Mouse (Mus musculus) gastrocnemius, adult 8-10 months (tissue): ENCODE data around the gene Smc1b. TPM values are rescaled to one million over a fixed set of nuclear protein-coding genes. Genes with fewer than 3 reads are reported as not detected.
"Not testable (repeated sequence)": the region's sequence is repeated elsewhere in the genome, so short reads cannot be mapped to it uniquely, and the experiment has no call there.

Experiments used
- DNase-seq, 2 experiments: peaks; one replicate each; pipeline ENCODE4 v3.0.0; 2022; ENCODE audit warnings: low spot score in 2 of 2
- total RNA-seq, 4 experiments: library from RNA; stranded (reverse); gene quantifications; 2 replicates each; pipeline ENCODE4 v1.2.4; 2022

The Smc1b gene
- total RNA-seq, 4 experiments from 2014 or later: not detected

- no peak for DNase-seq
Observed at GRCm38 (mm10) chr15:85141290-85141689, 9.5 kb upstream of the Smc1b start.

DNA sequence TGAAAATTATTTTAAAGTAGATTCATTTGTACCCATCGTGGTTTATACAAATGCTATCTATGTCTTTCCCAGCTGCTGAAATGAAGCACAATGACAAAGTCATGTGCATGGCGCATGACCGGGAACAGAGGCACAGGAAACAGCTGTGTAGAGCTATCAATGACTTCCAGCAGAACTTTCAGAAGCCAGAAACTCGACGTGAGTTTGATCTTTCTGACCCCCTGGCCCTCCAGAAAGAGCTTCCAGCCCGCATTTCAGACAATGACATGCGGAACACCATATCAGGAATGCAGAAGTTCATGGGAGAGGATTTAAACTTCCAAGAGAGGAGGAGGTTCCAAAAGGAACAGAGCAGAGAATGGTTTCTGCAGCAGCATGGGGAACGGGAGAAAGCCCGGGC, 3.4 kb upstream of the Smc1b start:
- no peak for DNase-seq

DNA sequence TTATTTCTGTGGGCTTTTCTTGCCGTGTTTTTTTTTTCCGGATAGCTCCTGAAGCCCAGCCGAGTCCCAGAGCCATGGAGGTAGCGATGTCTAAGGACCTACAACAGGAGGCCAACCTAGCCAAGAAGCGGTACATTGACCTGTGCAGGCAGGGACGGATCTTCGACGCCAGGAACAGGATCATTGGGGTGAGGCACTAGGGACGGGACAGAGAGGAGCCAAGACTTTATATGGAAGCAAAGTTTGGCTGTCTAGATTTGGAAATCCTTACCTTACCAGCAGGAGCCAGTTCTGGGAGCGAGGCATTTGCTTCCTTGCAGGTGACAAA, 393 bp upstream of the Smc1b start:
- no peak for DNase-seq

DNA sequence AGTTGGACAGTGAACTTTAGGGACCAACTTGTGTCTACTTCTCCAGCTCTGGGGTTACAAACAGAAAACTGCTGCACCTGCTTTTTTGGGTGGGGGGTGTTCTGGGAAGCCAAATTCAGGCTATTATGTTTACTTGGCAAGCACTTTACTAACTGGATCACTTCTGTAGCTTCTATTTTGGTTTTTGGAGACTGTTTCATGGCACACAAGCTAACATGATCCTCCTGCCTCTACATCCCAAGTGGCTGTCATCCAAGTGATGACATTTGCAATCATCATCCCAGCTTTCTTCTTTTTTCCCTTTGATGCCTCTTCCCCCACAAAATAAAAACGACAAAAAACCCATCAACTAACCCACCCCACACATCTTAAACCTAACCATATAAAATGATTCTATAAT, 46.1 kb downstream of the Smc1b start:
- no peak for DNase-seq

GRCm38 (mm10) chr15:85072651-85073050, 59.1 kb downstream of the Smc1b start:
- no peak for DNase-seq

- no peak for DNase-seq
Observed at GRCm38 (mm10) chr15:85070561-85070960, 61.2 kb downstream of the Smc1b start.

DNA sequence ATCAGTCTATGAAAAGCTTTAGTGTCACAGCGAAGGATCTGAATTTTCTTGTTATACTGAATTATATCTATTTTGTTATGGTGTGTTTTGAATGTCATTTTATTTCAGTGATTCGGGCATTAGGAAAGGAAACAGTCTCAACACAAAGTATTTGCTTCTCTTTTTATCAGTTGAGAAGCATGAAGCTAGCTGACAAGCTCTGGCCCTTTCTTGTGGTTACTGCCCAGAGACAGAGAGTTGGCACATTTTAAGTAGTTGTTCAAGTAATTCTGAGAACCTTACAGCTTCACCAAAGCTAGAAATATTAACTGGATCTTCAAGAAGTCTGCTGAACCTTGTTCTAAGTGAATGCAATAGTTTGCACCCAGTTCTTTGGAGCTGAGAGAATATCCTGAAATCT, 68.3 kb downstream of the Smc1b start:
- no peak for DNase-seq

- no peak for DNase-seq
Observed at GRCm38 (mm10) chr15:85055186-85055585, 76.6 kb downstream of the Smc1b start.

DNA sequence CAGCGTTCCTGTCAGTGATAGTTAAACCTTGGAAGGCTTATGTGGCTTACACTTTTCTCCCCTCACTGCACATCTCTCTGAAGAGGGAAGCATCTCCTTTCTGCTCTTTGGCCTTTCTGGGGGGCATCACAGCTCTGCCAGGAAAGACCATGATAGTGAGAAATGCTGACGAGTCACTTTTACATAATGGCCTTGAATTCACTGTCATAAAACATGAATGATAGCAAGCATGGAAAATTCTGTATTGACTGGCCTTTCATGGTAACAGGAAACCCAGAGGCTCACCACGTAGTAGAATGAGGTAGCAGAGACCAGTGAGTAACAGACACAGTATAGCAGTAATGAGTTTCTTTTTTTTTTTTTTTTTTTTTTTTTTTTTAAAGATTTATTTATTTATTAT, 77.7 kb downstream of the Smc1b start:
- no peak for DNase-seq

DNA sequence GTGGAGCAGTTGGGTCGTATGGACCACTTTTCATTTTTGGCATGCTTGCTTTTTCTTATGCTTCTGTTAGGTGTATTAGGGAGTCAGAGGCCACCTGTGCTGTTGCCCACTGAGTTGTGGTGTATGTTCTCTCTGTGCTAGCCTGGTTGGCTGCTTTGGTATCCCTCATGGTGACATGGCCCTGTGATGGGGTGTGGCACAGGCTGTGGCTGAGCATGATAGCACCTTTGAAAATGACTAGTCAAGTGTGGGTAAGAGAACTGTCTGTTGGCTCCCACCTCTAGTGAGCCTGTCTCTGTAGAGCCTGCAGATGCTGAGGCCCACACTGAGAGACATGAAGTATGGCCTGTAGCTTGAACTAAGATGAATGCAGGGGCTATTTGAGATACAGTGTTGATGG, 82.0 kb downstream of the Smc1b start:
- no peak for DNase-seq

- DNase-seq: no peak
Observed at GRCm38 (mm10) chr15:85047865-85048264, 83.9 kb downstream of the Smc1b start.

DNA sequence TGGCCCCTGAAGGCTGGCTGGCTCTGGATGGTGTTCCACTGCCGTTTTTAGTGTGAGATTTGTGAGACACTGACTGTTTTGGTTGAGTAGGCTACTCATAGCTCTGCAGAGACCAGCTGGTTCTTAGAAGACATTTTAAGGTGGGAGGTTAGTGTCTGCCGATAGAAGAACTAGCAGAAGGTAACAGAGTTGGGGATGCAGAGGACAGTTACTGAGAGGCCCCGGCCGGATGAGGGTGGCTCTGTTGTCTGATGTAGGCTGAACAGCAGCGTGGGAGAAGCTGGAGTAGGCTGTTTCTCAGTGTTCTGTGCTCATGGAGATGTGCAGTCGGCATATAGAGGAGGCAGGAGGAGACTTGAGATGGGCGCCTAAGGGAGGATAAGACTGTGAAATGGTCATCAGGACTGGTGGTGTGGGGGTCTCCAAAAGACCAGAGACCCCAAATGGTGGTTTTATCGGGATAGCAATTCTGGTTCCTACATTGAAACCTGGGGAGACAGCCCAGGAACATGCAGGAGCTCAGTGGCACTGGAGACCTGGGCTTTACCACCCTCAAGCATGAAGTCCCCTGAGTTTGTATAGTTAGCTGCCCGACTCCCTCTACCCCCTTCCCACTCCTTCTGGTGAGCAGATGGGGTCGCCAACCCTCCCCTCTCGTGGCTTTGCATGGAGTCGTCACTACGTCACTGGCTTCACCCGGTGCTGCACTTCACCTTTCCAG, 85.4 kb downstream of the Smc1b start:
- no peak for DNase-seq

DNA sequence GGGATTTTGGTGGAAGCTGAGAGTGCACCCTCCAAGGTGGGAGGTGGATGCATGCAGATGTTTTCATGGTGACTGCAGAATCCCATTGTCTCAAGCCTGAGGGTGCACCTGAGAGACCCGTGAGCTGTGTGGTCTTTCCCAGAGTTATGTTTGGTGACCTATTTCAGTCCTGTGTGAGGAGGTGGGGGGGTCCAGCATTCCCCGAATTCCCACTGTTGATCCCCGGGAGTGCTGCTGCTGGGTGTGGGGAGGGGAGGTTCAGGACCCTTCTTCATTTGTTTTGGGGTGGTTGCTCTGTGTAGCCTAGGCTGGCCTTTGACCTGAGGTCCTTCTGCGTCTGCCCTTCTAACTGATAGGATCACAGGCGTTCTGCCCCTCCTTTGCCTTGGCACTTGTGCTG, 88.0 kb downstream of the Smc1b start:
- DNase-seq: no peak

DNA sequence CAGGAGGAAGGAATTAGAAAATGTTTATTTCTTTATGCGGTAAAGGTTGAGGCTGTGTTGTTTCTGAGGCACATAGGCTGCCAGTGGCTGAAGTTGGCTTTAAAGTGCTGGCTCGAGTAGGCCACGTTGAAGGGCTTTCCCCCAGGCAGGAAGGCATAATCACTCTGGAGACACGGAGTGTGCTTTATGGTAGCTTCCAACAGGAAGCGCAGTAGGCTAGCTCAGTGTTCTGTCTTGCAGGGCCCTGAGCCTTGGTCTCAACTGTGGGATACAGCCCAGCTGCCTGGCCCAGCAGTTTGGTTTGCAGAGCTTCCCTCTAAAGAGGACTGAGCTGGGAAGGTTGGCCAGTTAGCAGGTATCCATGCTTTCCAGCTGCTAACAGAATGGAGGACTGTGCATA, 88.6 kb downstream of the Smc1b start:
- DNase-seq: no peak

DNA sequence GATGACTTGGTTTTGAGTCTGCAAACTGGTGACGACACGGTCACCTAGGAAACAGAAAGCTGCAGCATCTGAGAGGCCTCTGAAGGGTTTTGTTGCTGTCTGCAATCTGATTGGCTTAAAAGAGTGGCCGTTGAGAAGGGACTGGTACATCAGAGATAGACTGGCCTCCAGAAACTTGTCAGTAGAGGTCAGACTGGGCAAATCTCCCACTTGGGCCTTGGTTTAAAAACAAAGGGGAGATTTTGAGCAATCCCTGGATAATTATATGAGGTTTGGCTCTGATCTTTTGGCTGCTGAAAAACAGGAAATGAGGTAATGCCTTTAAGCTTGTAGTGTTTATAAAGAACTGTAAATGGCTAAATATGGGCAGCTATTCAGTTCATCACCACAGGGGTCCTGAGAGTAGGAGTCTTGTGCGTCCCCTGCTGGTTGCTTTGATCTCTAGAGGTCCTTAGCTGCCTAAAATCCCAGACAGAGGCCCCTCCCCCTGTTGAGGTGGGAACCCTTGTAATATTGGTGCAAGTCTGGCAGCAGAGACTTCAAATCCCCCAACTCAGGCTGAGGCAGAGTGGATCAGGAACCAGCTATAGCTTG, 89.3 kb downstream of the Smc1b start:
- peak; percentile 38 to 47 for DNase-seq

GRCm38 (mm10) chr15:85041546-85042225, 90.1 kb downstream of the Smc1b start:
- no peak for DNase-seq

- no peak for DNase-seq
Observed at GRCm38 (mm10) chr15:85037343-85037690, 94.4 kb downstream of the Smc1b start.

GRCm38 (mm10) chr15:85036566-85037342, 95.0 kb downstream of the Smc1b start:
- peak; percentile 97 to 99 for DNase-seq

DNA sequence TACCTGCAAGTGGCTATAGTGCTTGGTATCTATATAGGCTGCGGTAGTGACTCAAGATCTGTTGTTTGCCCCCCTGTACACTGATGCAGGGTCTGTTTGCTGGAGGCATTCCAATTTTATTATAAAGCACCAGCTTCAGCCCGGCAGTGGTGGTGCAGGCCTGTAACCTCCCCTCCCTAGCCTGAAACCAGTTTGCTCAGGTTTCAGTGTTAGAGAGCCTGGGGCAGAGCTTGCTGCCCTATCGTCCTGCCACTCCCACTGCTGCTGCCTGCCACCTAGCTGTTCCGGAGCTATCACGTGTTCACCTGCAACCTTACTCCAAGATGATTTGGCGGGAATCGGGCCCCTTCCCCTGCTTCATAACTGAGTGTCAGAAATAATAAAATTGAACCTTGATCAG, 97.8 kb downstream of the Smc1b start:
- not testable (repeated sequence) for DNase-seq

GRCm38 (mm10) chr15:85031866-85032265, 99.9 kb downstream of the Smc1b start:
- no peak for DNase-seq

DNA sequence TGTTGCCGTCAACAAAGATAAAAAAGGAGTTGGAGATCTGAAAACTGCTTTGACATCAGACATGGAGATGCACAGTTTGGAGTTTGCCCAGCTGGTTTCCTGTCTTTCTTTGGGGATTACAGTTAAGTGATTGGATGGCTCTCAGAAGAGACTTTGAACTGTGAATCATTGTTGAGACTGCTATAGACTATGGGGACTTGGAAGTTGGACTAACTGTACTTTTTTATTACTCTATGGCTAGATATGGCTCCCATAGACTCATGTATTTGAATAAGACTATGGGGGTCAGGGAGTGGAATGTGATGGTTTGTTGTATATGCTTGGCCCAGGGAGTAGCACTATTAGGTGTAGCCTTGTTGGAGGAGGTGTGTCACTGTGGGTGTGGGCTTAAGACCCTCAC, 101.1 kb downstream of the Smc1b start:
- not testable (repeated sequence) for DNase-seq

DNA sequence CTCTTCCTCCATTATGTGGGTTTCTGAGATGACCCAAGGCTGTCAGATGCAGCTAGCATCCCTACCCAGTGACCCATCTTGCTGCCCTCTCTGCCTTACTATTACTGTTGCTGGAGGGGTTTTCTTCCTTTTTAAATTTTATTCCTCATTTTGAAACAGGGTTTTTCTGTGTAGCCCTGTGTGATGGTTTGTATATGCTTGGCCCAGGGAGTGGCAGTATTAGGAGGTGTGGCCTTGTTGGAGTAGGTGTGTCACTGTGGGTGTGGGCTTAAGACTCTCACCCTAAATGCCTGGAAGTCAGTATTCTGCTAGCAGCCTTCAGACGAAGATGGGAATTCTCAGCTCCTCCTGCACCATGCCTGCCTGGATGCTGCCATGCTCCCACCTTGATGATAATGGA, 103.1 kb downstream of the Smc1b start, which contains the start of gene Fam118a:
Fam118a (plus strand) TSS at position 301 of the 400 bp plus-strand sequence.
- DNase-seq: not testable (repeated sequence)
